ENCODE assay signal across 23 mouse cellular contexts in genomic region chr6:129114237-129114636, GRCm38 (mm10). TPM values are rescaled to one million over a fixed set of nuclear protein-coding genes. Genes with fewer than 3 reads are reported as not detected.
A peak's percentile ranks its signal among the peaks of the same experiment; 100 is the strongest.
DNase-seq lines count a peak whose midpoint lies in the region; ATAC-seq and TF ChIP-seq lines count a peak whose summit lies in the region.
"Not testable (repeated sequence)": the region's sequence is repeated elsewhere in the genome, so short reads cannot be mapped to it uniquely, and the experiment has no call there.
"Had no signal": no experiment of that assay in that cellular context is flagged by ENCODE, and none has a peak within 500 bp of the region (broad histone marks: within the 10 kb centered on the region; RNA-seq: fewer than 3 reads in every experiment).

No protein-coding gene starts in this region.

- not testable (repeated sequence) for H3K27me3 ChIP-seq in heart, postnatal 0 days (ENCODE audit: control insufficient read depth, insufficient read depth, low read length); kidney, embryonic 15.5 days; liver, adult 2 months (ENCODE audit: control insufficient read depth, insufficient read depth, low read length); lung, embryonic 15.5 days; lung, postnatal 0 days (replicated peaks; ENCODE audit: insufficient read depth, low read length)

- not testable (repeated sequence) for H3K4me3 ChIP-seq in brown adipose tissue, adult 24 weeks (ENCODE audit: insufficient read depth, low read depth, low read length); heart, postnatal 0 days (ENCODE audit: low read depth, low read length); kidney, embryonic 15.5 days (replicated peaks); liver, adult 2 months (ENCODE audit: insufficient read depth, low read depth, low read length); lung, embryonic 15.5 days; lung, postnatal 0 days (ENCODE audit: low read depth, low read length)

- H3K36me3 ChIP-seq in heart, postnatal 0 days (replicated peaks; ENCODE audit: control insufficient read depth, insufficient read depth, low read length); kidney, embryonic 15.5 days; liver, adult 2 months (ENCODE audit: control insufficient read depth, insufficient read depth, low read length); lung, embryonic 15.5 days; lung, postnatal 0 days (ENCODE audit: insufficient read depth, low read length): not testable (repeated sequence)

- TF ChIP-seq EP300 in heart, postnatal 0 days (IDR thresholded peaks at IDR 0.05; ENCODE audit: low read depth); lung, postnatal 0 days (IDR thresholded peaks at IDR 0.05): not testable (repeated sequence)

- H3K27ac ChIP-seq in brown adipose tissue, adult 24 weeks (replicated peaks; ENCODE audit: low read depth, low read length), result peak overlapping the region; percentile 6
- peak overlapping the region; percentile 55 for H3K27ac ChIP-seq in heart, postnatal 0 days (ENCODE audit: low read depth)
- 0 out of 2 replicates have a peak overlapping the region, but pooled peaks have one; percentile 51 for H3K27ac ChIP-seq in kidney, embryonic 15.5 days
- peak overlapping the region; percentile 24; the same call in 1 of the 2 replicates for H3K27ac ChIP-seq in liver, adult 2 months (replicated peaks; ENCODE audit: insufficient read depth, low read depth, low read length)
- H3K27ac ChIP-seq in lung, embryonic 15.5 days, result peak overlapping the region; percentile 25
- H3K27ac ChIP-seq in lung, postnatal 0 days (ENCODE audit: low read length), result peak overlapping the region; percentile 43; the same call in 1 of the 2 replicates

- not testable (repeated sequence) for H3K79me2 ChIP-seq in liver, adult 2 months (ENCODE audit: control insufficient read depth, insufficient read depth, low read length)

- not testable (repeated sequence) for H3K4me2 ChIP-seq in heart, postnatal 0 days (ENCODE audit: low read depth, low read length); kidney, embryonic 15.5 days; lung, embryonic 15.5 days; lung, postnatal 0 days (replicated peaks; ENCODE audit: low read depth, low read length)

- WGBS in heart, postnatal 0 days, result 71% methylated on average over 3 of the region's 3 CpGs
- WGBS in kidney, embryonic 15.5 days, result 92% methylated on average over 3 of the region's 3 CpGs
- WGBS in liver, adult 2 months, result 94% methylated on average over 3 of the region's 3 CpGs
- WGBS in lung, embryonic 15.5 days, result 76% methylated on average over 3 of the region's 3 CpGs
- 83% methylated on average over 3 of the region's 3 CpGs for WGBS in lung, postnatal 0 days

- not testable (repeated sequence) for DNase-seq in heart, postnatal 0 days (ENCODE audit: low spot score); liver, adult 2 months (ENCODE audit: extremely low read depth, low read depth, low spot score); lung, postnatal 0 days (ENCODE audit: low spot score)
- peak; percentile 8 to 37 for DNase-seq in natural killer cell, adult 2 months (ENCODE audit: low spot score in 2 of 2)

- TF ChIP-seq POLR2A in liver, adult 2 months (IDR thresholded peaks at IDR 0.05; ENCODE audit: extremely low read depth, insufficient read depth, low read length), result not testable (repeated sequence)

- H3K9me3 ChIP-seq in heart, postnatal 0 days (replicated peaks; ENCODE audit: control insufficient read depth, low read length); kidney, embryonic 15.5 days (replicated peaks); lung, embryonic 15.5 days; lung, postnatal 0 days (ENCODE audit: low read length): not testable (repeated sequence)

- ATAC-seq in heart, postnatal 0 days (ENCODE audit: insufficient read depth, low read depth); kidney, embryonic 15.5 days (replicated peaks; ENCODE audit: low FRiP score); lung, embryonic 15.5 days (ENCODE audit: borderline replicate concordance, extremely low read depth, low FRiP score, low TSS enrichment); lung, postnatal 0 days: not testable (repeated sequence)

- H3K4me1 ChIP-seq in brown adipose tissue, adult 24 weeks (ENCODE audit: control insufficient read depth, insufficient read depth, insufficient read length, low read length), result peaks cover 23% of the 10 kb centered on the region
- peaks cover 12% of the 10 kb centered on the region; the same call in 1 of the 2 replicates for H3K4me1 ChIP-seq in heart, postnatal 0 days (ENCODE audit: control insufficient read depth, insufficient read depth)
- H3K4me1 ChIP-seq in kidney, embryonic 15.5 days; liver, adult 2 months (ENCODE audit: control insufficient read depth, insufficient read depth, low read length); lung, postnatal 0 days (ENCODE audit: insufficient read depth, low read depth, low read length): not testable (repeated sequence)
- H3K4me1 ChIP-seq in lung, embryonic 15.5 days, result peaks cover 22% of the 10 kb centered on the region

- not testable (repeated sequence) for H3K9ac ChIP-seq in heart, postnatal 0 days (replicated peaks; ENCODE audit: low read depth, low read length); kidney, embryonic 15.5 days; liver, adult 2 months (ENCODE audit: low read depth, low read length); lung, embryonic 15.5 days; lung, postnatal 0 days (replicated peaks; ENCODE audit: low read depth)

- not testable (repeated sequence) for TF ChIP-seq CTCF in heart, postnatal 0 days (IDR thresholded peaks at IDR 0.05; ENCODE audit: low read depth); liver, adult 2 months (IDR thresholded peaks at IDR 0.05; ENCODE audit: low read depth, low read length); lung, postnatal 0 days (IDR thresholded peaks at IDR 0.05)

RNA-seq across cellular contexts. Expression of gene Clec2e, which starts 13.5 kb away (rescaled TPM):
- polyA plus RNA-seq in brown adipose tissue, adult 24 weeks (2012; ENCODE audit: insufficient read depth, insufficient read length, missing spikeins), result not detected in 2 replicates
- not detected in 2 replicates for total RNA-seq in heart, postnatal 0 days (2014; rRNA removed; ENCODE audit: low replicate concordance)
- polyA plus RNA-seq in heart, postnatal 0 days (2015; fragmentation: Nextera tagmentation; extraction: Ambion mirVana), result not detected in 2 replicates
- polyA plus RNA-seq in kidney, embryonic 15.5 days (2015; fragmentation: Nextera tagmentation; extraction: Ambion mirVana), result 0.06 TPM in 1 of 2 replicates, not detected in the other
- not detected in 2 replicates for total RNA-seq in liver, adult 2 months (2014; rRNA removed)
- 0.06 TPM in 1 of 2 replicates, not detected in the other for polyA plus RNA-seq in liver, adult 2 months (2012; rRNA removed)
- polyA plus RNA-seq in lung, embryonic 15.5 days (2015; fragmentation: Nextera tagmentation; extraction: Ambion mirVana), result not detected in 2 replicates
- polyA plus RNA-seq in lung, postnatal 0 days (2015; fragmentation: Nextera tagmentation; extraction: Ambion mirVana), result not detected in 2 replicates
- total RNA-seq: adrenal gland, adult 18-20 months; adrenal gland, postnatal 14 days; adrenal gland, postnatal 36 days; common myeloid progenitor, adult 5-6 weeks; G1E had no signal
- polyA plus RNA-seq: activated CD4-positive, CD25-positive, alpha-beta regulatory T cell, adult 4 months; C2C12; embryonic facial prominence, embryonic 11.5 days; embryonic facial prominence, embryonic 13.5 days; embryonic facial prominence, embryonic 15.5 days; erythroblast, embryonic 14.5 days; forebrain, embryonic 10.5 days; forebrain, embryonic 12.5 days; forebrain, embryonic 14.5 days; forebrain, embryonic 16.5 days; G1E; Patski had no signal
